Mouse (Mus musculus) ovary, adult 18-20 months (tissue): ENCODE results near the gene Mab21l1.

Source experiments
- DNase-seq: peaks from one replicate; pipeline ENCODE4 v3.0.0; 2022; ENCODE audit warnings: low spot score, mixed read lengths

Mab21l1 gene

DNA sequence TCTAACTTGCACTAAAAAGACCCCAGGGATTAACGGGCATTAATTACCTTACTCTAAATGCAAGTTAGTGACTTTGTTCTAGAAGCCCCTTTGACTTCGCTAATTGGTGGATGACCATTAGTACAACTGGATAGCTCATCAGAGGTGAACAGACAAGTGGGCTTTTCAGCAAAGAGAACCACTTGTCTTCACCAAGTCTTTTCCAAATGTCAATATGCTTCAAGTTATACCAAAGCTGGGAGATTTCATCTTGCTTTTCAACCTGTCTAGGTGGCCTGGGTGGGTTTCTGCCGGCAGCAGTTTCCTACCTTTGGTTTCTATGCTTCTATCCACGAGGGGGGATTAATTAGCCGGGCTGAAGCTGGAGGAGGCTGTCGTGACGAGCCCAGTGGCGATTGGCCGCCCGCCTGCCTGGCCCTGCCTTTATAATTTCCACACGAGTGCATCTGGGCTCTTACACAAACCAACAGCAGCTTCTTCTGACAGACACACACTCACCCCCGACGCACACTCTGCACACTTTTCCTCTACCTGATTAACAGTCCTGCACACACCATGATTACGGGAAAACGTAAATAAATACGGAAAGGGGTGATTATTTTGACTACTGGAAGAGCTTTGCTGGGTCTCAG lies at the start of gene Mab21l1:
Mab21l1 (plus strand) TSS at position 455 of the 632 bp plus-strand sequence.
- DNase-seq: no peak

DNA sequence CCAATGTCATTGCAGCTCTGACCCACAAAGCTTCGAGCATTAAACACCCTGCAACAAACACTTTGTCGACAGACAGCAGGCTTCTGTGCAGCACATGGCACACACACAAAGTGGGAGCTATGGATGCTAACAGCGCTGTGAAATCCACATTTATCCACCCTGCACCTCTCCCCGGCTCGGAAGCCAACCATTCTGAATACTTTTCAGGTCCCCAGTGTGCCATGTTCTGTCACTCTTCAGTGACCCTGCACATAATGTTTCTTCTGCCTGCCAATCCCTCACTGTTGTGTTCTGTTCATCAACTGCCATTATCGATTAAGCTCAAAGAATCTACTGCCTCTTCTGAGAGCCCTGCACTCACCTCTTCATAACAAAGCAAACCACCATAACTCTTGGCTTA lies 48.6 kb upstream of the Mab21l1 start:
- DNase-seq: no peak

DNA sequence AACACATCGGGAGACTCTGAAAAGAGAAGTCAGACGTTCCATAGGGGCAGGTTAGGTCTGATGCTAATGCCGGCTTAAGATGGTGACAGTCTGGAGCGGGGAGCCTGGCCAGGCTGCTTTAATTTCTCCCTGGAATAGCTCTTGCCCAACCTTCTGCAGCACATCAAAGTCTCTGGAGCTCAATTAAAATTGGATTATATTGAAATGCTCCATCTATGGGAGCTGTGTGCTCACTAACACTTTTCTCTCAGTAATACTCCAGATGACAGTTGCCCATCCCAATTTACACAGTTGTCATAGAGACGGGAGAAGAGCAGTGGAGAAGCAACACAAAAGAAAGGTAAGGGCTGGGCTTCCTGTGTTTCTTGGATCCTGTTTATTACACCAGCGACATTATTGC lies 40.9 kb upstream of the Mab21l1 start:
- no peak for DNase-seq

DNA sequence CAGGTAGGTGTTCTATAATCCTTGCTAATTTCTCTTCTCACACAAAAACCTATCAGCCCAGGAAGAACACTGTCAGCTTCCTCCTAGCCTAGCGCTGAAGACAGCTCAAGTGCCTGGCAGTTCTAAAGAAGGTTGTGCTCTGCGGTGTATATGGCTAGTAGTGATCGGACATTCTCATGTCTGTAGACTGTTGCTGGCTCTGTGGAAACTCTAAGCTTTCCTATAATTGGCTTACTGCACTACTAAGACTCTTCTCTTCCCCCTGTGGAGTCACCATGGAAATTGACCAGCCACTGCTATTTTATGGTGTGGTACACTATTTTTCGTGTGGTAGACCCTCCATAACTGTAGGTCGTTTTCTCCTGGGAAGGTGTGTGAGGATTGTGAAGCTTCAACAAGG lies 40.1 kb upstream of the Mab21l1 start:
- DNase-seq: no peak

DNA sequence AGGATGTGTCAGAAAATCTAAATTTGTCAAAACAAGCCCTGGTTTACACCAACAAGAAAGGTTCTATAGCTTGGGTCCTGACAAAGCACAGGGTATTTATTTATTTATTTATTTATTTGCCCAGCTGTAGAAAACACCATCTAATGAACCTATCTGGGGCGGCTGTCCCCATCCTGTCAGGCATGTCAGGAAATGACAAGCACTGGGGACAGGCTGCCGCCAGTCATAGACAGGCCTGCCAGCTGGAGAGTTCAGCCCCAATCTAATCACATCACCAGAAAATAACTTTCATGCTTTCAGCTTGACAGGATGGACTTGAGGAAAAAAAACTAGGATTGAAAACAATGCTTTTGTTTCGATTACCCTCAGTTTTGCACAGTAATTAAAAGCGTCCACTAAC lies 39.7 kb upstream of the Mab21l1 start:
- no peak for DNase-seq

DNA sequence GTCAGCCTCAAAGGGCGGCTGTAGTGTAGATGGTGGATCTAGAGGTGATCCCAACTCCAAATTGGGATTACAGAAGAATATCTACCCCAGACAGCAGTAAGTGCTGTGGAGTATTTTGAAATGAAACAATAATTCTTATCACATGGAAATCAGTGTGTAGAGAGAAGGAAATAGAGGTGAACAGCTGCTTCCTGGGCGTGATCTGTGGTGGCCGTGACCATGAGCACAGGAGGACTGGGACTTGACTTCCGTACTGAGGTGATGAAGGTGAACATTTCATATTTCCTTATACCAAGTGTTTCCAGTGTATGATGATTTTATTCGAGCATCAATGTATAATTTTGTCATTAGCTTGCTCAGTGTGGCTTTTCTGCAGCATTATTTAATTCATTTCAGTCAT lies 38.4 kb upstream of the Mab21l1 start:
- DNase-seq: no peak

DNA sequence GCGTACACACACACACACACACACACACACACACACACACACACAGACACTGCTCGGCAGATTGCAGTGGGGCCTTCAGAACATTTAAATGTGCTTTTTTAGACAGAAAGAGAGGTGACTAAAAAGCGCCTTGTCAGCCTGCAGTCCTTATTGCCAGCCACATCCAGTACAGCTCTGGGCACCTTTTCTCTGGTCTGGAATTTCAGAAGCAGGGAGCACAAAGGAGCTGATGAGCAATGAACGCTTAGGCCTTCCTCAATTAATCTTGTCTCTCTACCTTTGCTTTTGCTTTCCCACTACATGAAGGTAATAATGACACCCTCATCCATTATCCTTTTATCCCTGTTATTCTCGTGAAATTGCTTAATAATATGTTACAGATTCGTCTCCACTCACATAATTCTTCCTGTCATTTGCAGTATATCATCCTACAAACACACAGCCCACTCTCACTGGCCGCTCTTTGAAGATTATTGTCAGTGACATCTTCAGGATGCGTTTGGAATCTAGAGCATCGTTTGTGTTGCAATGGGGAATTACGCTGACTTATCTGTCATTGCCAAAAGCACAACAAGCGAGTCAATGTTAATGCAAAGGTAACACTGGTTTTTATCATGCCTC lies 31.8 kb upstream of the Mab21l1 start:
- DNase-seq: no peak

DNA sequence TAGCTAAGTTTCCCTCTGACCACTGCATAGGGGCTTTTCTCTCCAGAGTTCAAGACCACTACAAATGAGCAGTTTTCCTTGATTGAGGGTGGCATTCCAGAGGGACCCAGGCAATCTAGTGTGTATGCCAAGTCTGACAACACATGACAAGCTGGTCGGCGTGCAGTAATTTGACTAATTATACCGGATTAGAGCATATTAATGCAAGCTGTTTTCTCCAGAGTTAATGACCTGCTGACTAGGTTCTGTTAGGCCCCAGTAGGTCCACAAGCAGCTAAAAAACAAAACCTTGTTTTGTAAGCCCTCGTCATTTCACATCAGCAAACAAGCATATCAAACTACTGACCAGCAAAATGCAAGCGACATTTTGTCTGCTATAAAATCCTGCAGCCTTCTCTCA lies 30.9 kb upstream of the Mab21l1 start:
- no peak for DNase-seq

DNA sequence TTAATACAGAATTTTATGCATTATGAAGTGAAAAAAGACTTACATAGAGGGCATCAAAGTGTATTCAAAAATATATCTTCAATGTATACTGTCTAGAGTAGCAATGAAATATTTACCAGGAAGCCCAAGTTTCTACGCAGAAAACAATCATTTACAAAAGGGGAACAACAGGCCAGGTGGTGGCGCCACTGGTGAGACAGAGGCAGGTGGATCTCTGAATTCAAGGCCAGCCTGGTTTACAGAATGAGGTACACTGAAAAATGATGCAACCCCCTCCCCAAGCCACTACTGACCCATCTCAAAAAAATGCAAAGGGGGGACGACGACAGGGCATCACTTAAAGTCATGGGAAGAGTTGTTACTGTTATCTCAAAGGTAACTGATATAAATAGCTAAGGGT lies 29.8 kb upstream of the Mab21l1 start:
- no peak for DNase-seq

DNA sequence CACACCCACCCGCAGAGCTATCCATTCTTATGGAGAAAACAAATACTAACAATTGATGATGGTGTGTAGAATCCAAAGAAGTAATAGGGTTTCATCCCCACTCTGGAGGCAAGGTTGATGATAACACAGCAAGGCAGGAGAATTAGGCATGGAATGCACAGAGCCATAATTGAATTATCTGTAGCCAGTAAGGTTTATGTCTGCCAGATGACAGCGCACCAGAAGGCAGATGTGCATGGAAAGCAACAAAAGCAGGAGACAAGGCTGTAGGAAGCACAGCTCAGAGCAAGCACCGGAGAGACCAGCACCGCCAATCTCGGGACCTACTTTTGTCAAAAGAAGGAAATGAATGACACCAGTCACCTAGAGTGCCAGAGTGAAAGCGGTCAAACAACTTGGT lies 28.4 kb upstream of the Mab21l1 start:
- DNase-seq: no peak

DNA sequence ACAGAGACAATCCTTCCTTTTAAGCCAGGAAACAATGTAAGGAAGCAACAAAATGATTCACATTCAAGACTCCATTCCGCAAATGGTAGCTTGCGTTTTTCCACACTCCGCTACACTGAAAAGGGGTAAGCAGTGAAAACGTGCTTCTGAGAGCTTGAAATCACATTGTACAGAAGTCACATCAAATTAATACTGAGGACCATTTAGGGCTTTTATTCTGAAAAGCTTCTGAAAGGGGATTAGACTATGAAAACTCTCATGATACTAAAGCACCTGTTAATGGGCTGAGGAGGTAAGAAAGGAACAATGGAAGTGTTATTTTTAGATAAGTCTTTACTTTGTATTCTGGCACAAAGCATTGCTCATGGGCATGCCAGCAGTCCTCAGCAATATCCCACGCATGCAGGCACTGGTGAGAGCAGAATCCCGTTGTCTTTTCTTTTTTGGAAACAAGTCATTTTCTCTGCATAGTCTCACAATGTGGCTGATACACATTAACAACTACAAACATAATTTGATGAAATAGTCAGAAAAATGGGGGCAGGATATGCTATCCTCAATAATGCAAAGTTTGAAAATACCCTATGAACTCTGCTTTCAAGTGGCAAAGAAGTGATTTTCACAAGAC lies 27.2 kb upstream of the Mab21l1 start:
- DNase-seq: no peak

DNA sequence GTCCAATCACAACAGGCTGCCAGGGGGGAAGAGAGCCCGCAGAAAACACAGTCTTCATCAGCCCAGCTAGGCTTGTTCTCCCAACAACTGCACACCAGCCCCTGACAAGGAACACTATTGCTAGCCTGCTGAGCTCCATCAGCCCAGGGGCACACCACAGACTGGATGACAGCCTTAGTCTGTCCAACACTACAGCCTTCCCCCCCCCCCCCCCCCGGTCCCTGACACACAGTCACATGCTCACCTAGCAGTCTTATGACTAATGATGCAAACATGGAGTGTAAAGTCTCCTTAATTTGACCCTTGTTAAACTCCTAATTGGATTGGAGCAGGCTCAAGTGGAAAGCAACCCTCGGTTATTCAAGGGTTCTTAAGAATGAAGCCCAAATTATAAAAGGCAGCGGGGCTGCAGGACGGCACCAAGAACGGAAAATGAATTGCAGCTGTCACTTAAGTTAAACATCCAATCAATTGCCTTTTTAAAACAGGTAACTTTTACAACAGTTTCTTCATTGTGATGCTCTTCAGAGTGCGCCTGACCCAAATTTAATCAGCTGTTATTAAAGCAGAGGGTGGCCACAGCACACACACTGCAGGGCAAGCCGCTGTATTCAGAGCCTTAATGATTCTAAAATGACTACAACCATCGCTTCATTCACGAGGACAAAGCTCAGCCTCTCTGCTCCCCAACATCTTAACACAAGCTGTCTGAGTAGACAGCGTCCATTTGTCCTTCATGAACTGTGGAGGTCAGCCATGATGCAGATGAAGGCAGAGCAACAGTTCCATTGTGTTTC lies 26.3 kb upstream of the Mab21l1 start:
- DNase-seq: no peak

DNA sequence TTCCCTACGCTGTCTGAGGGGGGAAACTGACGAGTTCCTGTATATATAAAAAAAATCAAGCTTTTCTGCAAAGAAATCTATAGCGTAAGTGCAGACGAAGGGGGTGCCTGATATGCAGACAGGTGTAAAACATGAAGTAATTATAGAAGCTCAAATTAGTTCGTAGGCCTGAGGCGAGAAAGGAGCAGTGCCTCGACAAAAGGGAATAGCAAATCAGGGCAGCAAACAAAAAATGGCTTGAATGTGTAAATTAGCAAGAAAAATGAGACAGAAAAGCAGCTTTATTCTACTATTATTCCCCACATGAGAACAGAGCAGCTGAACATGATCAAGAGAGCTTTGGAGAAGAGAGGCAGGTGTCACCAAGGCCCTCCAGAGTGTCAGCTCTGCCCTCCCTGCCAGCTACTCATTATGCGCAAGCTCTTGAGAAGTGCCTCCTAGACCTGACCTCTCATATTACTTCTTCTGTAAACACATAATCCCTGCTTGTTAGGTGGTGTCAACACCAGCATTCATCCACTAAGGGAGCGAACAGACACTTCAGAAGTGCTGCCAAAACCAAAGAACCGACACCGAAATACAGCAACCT lies 25.6 kb upstream of the Mab21l1 start:
- no peak for DNase-seq

DNA sequence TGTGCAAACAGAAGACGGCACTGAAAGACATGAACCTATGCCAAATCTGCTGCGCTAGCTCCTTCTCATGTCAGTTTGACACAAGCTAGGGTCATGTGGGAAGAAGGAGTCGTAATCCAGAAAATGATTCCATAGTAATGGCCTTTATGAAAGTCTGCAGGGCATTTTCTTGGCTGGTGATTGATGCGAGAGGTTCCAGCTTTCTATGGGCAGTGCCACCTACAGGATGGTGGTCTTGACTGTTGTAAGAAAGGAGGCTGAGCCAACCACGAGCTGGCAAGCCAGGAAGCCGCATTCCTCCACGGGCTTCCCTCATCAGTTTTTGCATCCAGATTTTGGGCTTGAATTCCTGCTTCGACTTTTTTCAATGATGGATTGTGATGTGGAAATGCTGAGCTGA lies 24.0 kb upstream of the Mab21l1 start:
- no peak for DNase-seq

DNA sequence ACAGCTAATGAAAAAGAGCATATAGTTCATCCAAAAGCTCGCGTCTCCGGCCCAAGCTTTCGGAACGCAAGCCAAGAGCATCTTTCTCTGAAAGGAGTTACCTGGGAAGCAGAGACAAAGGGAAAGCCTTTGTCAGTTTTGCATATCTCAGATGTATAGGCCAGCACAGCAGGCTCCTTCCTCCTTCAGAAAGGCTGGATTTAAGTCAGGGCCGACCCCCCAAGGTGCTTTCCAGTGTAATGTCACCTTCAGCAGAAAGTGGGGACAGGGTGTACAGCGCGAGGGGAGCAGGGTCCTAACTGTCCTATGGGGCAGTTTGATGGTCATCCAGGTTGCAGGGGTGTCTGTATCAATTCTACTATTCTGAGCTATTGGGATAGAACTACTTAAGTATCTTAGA lies 18.7 kb upstream of the Mab21l1 start:
- DNase-seq: no peak

DNA sequence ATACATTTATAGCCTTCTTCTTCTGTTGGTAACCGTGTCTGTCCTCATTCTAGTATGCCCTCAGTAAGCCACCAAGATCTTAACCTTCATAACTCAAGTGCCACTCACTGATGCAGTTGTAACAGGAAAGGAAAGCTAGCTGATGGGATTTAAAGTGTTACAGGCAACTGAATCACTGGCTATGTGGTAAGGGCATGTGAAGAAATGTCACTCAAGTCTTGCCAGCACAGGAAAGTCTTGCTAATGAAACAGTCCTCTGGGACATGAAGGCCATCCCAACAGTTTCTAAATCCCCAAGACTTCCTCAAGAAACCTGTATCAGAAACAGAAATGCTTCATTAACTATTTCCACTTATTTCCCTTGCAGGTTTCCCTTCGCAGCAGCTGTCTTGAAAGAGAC lies 13.7 kb upstream of the Mab21l1 start:
- DNase-seq: no peak

DNA sequence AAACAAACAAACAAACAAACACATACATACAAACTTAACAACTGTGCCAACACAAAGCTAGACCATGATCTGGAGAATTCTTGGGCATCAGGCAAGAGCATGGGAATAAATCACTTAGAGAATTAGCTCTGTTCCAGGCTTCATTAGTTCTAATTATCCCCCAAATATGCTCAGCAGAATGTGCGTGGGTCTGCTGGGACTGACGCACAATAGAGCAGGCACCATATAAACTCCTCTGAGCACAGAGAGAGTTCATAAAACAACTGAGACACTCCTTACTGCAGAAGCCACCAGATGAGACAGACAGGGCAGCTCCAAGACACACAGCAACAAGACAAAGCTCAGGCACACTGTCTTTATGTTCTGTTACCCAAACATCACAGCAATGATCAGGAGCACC lies 13.0 kb upstream of the Mab21l1 start:
- no peak for DNase-seq

DNA sequence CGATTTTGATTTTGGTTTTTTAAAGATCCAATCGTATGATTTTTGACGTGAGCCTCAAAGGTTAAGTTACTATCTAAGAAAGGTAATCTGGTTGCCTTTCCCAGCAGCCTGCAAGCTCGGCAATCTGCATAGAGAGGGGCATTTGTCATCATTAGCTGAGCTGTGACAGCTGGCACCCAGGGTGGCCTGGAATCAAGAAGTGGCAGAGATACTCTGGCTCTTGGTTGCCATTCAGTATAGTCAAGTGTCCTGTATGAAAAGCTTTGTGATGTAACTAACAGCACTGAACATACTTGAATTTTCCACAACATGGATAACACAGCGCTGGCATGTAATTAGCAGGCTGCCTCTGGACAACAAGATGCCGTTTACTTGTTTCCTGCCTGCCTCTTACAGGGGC lies 8.1 kb upstream of the Mab21l1 start:
- DNase-seq: no peak

DNA sequence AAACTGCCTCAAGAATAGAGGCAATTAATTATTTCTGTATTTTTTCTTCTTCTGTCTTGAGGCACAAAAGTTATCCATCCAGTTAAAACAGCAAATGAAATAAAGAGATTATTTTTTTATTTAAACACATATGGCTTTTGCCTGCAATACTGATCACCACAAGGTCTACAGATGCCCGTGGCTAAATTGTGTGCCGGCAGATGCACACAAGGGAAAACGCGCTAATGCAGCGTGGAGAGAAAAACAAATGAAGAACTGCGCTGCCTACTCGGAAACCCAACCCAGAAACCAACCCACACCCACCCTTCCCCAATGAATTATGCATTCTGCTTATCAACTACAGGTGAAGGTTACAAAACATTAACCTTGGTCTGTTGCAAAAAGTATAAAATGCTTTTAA lies 7.1 kb upstream of the Mab21l1 start:
- DNase-seq: no peak

DNA sequence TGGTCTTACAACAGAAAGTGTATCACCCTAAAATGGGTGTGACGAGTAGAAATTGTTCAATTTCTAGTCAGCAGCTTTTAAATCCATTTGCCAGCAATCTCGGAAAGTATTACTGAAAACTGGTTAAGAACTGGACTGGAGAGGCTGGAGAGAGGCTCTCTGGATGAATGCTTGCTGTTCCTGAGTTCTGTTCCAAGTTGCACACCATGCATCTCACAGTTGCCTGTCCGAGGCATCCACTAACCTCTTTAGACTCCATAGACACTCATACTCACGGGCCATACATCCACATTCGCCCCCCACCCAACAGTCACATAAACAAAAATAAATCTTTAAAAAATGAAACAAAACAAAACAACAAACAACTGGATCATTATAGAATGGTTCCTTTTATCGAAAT lies 6.6 kb upstream of the Mab21l1 start:
- DNase-seq: no peak

DNA sequence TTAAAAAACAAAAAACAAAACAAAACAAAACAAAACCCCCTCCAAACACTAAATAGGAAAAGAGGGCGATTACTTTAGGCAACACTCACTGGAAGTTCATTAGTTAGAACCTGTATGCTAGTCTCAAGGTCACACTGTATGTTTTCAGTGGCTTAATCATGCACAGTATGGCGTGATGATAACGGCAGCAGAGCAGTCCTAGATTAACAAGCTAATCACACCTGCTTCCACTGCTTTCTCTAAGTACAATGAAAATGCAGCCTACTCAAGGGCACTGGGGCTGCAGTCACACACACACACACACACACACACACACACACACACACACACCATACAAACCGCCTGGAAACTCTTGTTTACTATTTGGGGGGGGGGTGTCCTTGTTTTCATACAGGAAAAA lies 4.8 kb upstream of the Mab21l1 start:
- no peak for DNase-seq
